Mouse (Mus musculus) thymus, adult 2 months (tissue): Measurements from ENCODE around the gene Gm10577.

ENCODE experiments used
- CTCF ChIP-seq: fragments of 200-500 bp; IDR thresholded peaks from 2 replicates; pipeline ENCODE4 v1.5.1; 2012; ENCODE audit warnings: mild to moderate bottlenecking, control low read depth, low read length, moderate library complexity, borderline replicate concordance; ENCODE audit not compliant: control insufficient read depth, poor library complexity, insufficient read depth; ENCODE audit errors: extremely low read depth
- POLR2A ChIP-seq: fragments of 200-500 bp; IDR thresholded peaks from 2 replicates; pipeline ENCODE4 v1.6.1; 2012; ENCODE audit warnings: mild to moderate bottlenecking, low read length, control low read depth, moderate library complexity; ENCODE audit not compliant: control insufficient read depth, poor library complexity, insufficient read depth; ENCODE audit errors: extremely low read depth

GRCm38 (mm10) chr4:101026995-101027394 lies 6.5 kb upstream of the Gm10577 start:
- TF ChIP-seq POLR2A, result no peak
- TF ChIP-seq CTCF, result no peak
